15 mouse cellular contexts compared by ENCODE assay signal in genomic region chr6:41262796-41263195, GRCm38 (mm10). TPM values are rescaled to one million over a fixed set of nuclear protein-coding genes. Genes with fewer than 3 reads are reported as not detected.
DNase-seq lines count a peak whose midpoint lies in the region; ATAC-seq and TF ChIP-seq lines count a peak whose summit lies in the region.
"Had no signal": no experiment of that assay in that cellular context is flagged by ENCODE, and none has a peak within 500 bp of the region (broad histone marks: within the 10 kb centered on the region; RNA-seq: fewer than 3 reads in every experiment).

No protein-coding gene starts in this region.

- H3K9me3 ChIP-seq in hindbrain, postnatal 0 days (ENCODE audit: low read length), result no peaks in the 10 kb centered on the region
- no peaks in the 10 kb centered on the region for H3K9me3 ChIP-seq in hindbrain, embryonic 11.5 days (ENCODE audit: control insufficient read depth, low read length)
- H3K9me3 ChIP-seq: hindbrain, embryonic 12.5 days had no signal

- H3K4me3 ChIP-seq in hindbrain, postnatal 0 days (ENCODE audit: low read length), result no peak overlapping the region
- no peak overlapping the region for H3K4me3 ChIP-seq in hindbrain, embryonic 11.5 days (ENCODE audit: low read depth, low read length)
- H3K4me3 ChIP-seq: erythroblast, embryonic 14.5 days; hindbrain, embryonic 12.5 days; lung, embryonic 15.5 days had no signal

- ATAC-seq in hindbrain, postnatal 0 days, result no peak
- no peak for ATAC-seq in hindbrain, embryonic 11.5 days (ENCODE audit: low FRiP score)
- peak; percentile 43 for ATAC-seq in CD4-positive, CD25-positive, alpha-beta regulatory T cell, adult 4 months

- H3K27me3 ChIP-seq in hindbrain, postnatal 0 days (ENCODE audit: insufficient read depth, low read length), result no peaks in the 10 kb centered on the region
- no peaks in the 10 kb centered on the region for H3K27me3 ChIP-seq in hindbrain, embryonic 11.5 days (ENCODE audit: control insufficient read depth, insufficient read depth, low read length)
- H3K27me3 ChIP-seq: hindbrain, embryonic 12.5 days; lung, embryonic 15.5 days had no signal

- H3K36me3 ChIP-seq in hindbrain, postnatal 0 days (ENCODE audit: insufficient read depth, low read length), result no peaks in the 10 kb centered on the region
- H3K36me3 ChIP-seq in hindbrain, embryonic 11.5 days (ENCODE audit: control insufficient read depth, insufficient read depth, low read length), result no peaks in the 10 kb centered on the region
- H3K36me3 ChIP-seq: hindbrain, embryonic 12.5 days; lung, embryonic 15.5 days had no signal

- no peaks in the 10 kb centered on the region for H3K4me1 ChIP-seq in hindbrain, postnatal 0 days (ENCODE audit: insufficient read depth, low read length)
- H3K4me1 ChIP-seq in hindbrain, embryonic 11.5 days (replicated peaks; ENCODE audit: control insufficient read depth, insufficient read depth, low read length), result no peaks in the 10 kb centered on the region
- H3K4me1 ChIP-seq: hindbrain, embryonic 12.5 days; lung, embryonic 15.5 days had no signal

- DNase-seq in hindbrain, postnatal 0 days (ENCODE audit: low spot score), result peak; percentile 64
- DNase-seq in hindbrain, embryonic 11.5 days (ENCODE audit: low spot score), result no peak
- DNase-seq in 3T3-L1 (ENCODE audit: low read depth, low spot score), result peak; percentile 22
- DNase-seq in embryo, embryonic 11 days, result peak; percentile 12
- DNase-seq in adrenal gland, adult 2 months, result no peak
- DNase-seq in testis, postnatal 10 days (ENCODE audit: low spot score), result no peak
- DNase-seq: adrenal gland, postnatal 25 days; cerebellum, adult 9-10 months; gastrocnemius, postnatal 36 days; kidney, postnatal 4 days had no signal

- H3K4me2 ChIP-seq in hindbrain, postnatal 0 days (ENCODE audit: low read depth, low read length), result no peak overlapping the region
- no peak overlapping the region for H3K4me2 ChIP-seq in hindbrain, embryonic 11.5 days (replicated peaks; ENCODE audit: low read depth, low read length)
- H3K4me2 ChIP-seq: hindbrain, embryonic 12.5 days; lung, embryonic 15.5 days had no signal

- H3K27ac ChIP-seq in hindbrain, postnatal 0 days, result no peak overlapping the region
- no peak overlapping the region for H3K27ac ChIP-seq in hindbrain, embryonic 11.5 days (ENCODE audit: low read depth, low read length)
- H3K27ac ChIP-seq: hindbrain, embryonic 12.5 days; lung, embryonic 15.5 days had no signal

- H3K9ac ChIP-seq in hindbrain, postnatal 0 days (replicated peaks; ENCODE audit: low read length), result no peak overlapping the region
- no peak overlapping the region for H3K9ac ChIP-seq in hindbrain, embryonic 11.5 days (ENCODE audit: low read depth, low read length)
- H3K9ac ChIP-seq: hindbrain, embryonic 12.5 days; lung, embryonic 15.5 days had no signal

- 27% methylated on average over 3 of the region's 3 CpGs for WGBS in hindbrain, postnatal 0 days
- 54% methylated on average over 3 of the region's 3 CpGs for WGBS in hindbrain, embryonic 11.5 days

- peak; percentile 69 for TF ChIP-seq CTCF in hindbrain, postnatal 0 days (IDR thresholded peaks at IDR 0.05; ENCODE audit: low read depth)

RNA-seq across cellular contexts. Expression of gene Try4, which starts 39.3 kb away (rescaled TPM):
- not detected in 2 replicates for total RNA-seq in hindbrain, postnatal 0 days (2014; rRNA removed)
- not detected in 2 replicates for polyA plus RNA-seq in hindbrain, postnatal 0 days (2015; fragmentation: Nextera tagmentation; extraction: Ambion mirVana)
- polyA plus RNA-seq in hindbrain, embryonic 11.5 days (2014; fragmentation: Nextera tagmentation; extraction: Ambion mirVana), result not detected in 2 replicates
- polyA plus RNA-seq in CD4-positive, CD25-positive, alpha-beta regulatory T cell, adult 4 months (2017; shearing (Covaris generic)), result not detected
- total RNA-seq in adrenal gland, adult 2 months (2021), result not detected
- polyA plus RNA-seq in adrenal gland, adult 2 months (2012; rRNA removed), result 0.15 TPM in 1 of 2 replicates, not detected in the other
- total RNA-seq: gastrocnemius, postnatal 36 days; left cerebral cortex, postnatal 10 days had no signal
- polyA plus RNA-seq: erythroblast, embryonic 14.5 days; hindbrain, embryonic 12.5 days; lung, embryonic 15.5 days had no signal

RNA-seq across cellular contexts. Expression of gene Try5, which starts 53.8 kb away (rescaled TPM):
- 0.58 TPM in 1 of 2 replicates, not detected in the other for total RNA-seq in hindbrain, postnatal 0 days (2014; rRNA removed)
- 0.31 and 0.39 TPM in 2 replicates for polyA plus RNA-seq in hindbrain, postnatal 0 days (2015; fragmentation: Nextera tagmentation; extraction: Ambion mirVana)
- polyA plus RNA-seq in hindbrain, embryonic 11.5 days (2014; fragmentation: Nextera tagmentation; extraction: Ambion mirVana), result not detected in 2 replicates
- not detected for polyA plus RNA-seq in CD4-positive, CD25-positive, alpha-beta regulatory T cell, adult 4 months (2017; shearing (Covaris generic))
- not detected for total RNA-seq in adrenal gland, adult 2 months (2021)
- polyA plus RNA-seq in adrenal gland, adult 2 months (2012; rRNA removed), result not detected in 2 replicates
- total RNA-seq: adrenal gland, postnatal 25 days; gastrocnemius, postnatal 36 days; left cerebral cortex, postnatal 10 days had no signal
- polyA plus RNA-seq: erythroblast, embryonic 14.5 days; hindbrain, embryonic 12.5 days; lung, embryonic 15.5 days had no signal

Comparison
In these comparisons a context has a peak if more than half of its experiments do, and no peak if none do; other contexts are left out.
1. DNase-seq: peak in hindbrain, postnatal 0 days (single experiment), 3T3-L1 (single experiment) and embryo, embryonic 11 days (single experiment); none in hindbrain, embryonic 11.5 days (single experiment), adrenal gland, adult 2 months (single experiment) and testis, postnatal 10 days (single experiment).